Mouse (Mus musculus) G1E-ER4 (cell line): ENCODE data around the gene Klk7. TPM values are rescaled to one million over a fixed set of nuclear protein-coding genes. Genes with fewer than 3 reads are reported as not detected.

ENCODE experiments used
- GATA1 ChIP-seq: IDR thresholded peaks from one replicate; pipeline ENCODE4 v1.8.0; 2012; ENCODE audit warnings: low read length, inconsistent platforms
- polyA plus RNA-seq: library from polyadenylated mRNA; stranded (reverse); fragments of >175 nt; gene quantifications from 2 replicates; pipeline ENCODE4 v1.2.3, GENCODE M21; 2012

The Klk7 gene
- polyA plus RNA-seq, 1 experiment: not detected

DNA sequence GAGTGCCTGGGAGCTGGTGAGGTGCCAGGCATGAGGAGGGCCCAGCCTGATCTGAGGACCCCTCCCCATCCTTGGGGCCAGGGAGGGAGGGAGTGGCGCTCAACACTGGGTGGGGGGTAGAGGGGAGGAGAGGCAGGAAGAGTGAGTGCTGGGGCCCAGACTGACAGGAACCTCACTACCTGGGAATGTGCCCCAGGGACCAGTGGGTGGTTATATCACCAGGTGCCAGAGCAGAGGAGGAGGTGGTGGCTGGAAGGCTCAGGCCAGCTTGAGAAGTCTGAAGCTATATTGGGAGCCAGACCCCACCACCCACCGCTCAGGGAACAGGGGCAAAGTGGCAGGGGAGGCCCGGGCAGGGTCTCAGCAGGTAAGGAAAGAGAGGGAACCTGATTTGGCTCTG, 30.6 kb downstream of the Klk7 start, which contains the start of gene Klk5:
TSS of gene Klk5 (plus strand) at position 271 of the 400 bp plus-strand sequence.
- TF ChIP-seq GATA1: no peak

DNA sequence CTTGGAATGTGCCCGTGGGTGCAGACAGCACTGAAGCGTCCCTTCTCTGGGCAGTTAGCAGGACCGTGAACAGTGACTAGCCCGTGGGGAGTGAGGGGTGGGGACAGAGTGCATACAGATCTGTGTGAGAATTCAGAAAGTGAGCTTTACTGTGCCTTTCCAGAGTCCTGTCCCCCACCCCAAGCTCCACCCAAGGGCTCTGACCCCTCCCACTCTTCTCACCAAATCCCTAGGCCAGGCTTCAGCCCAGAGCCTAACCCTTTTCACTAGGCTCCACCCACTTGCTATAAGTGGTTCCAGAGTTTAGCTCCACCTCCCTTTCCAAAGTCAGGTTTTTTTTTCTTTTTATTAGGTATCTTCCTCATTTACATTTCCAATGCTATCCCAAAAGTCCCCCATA, 32.7 kb downstream of the Klk7 start:
- no peak for TF ChIP-seq GATA1

DNA sequence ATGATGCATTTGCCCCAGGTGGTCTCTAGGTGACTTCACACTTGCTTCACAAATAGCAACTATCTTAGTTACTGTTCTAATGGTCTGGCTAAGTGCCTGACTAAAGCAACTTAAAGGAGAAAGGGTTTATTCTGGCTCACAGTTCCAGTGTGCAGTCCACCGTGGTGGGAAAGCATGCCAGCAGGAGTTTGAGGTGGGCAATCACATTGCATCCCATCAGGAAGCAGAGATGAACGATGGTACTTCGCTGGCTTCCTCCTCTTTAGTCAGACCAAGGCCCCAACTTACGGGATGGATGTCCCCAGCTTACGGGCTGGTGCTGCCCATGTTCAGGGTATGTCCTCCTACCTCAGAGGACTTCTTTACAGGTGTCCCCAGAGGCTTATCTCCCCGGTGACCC, 40.5 kb downstream of the Klk7 start:
- no peak for TF ChIP-seq GATA1

DNA sequence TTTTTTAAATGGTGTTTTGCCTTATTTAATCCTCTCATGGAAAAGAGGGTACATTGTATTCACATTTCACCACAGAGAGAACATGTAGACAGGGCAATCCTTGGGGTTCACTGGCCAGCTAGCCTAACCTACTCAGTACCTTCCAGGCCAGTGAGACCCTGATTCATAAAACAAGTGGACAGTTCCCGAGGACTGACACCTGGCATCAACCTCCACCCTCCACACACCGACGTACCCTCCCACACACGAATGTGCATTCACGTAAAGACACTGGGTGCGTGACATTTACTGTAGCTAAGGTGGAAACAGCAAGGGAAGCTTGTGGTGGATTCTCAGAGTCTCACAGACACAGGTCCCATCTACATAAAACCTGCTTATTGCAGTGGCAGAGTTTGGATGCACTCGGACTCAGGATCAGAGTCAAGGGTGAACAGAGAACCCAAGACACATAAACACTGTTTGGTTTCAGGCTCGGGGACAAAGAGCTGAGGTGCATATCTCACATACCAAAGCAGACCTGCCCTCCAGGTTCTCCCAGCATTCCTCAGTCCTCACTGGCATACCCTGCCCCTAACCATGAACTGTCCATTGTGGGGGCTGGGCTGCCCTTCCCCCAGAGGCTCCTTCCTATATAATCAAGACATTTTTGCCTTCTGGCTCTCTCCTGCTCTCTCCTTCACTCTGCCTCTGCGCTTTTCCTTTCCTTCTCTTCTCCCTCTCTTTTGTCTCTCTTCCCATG, 43.7 kb downstream of the Klk7 start:
- no peak for TF ChIP-seq GATA1

DNA sequence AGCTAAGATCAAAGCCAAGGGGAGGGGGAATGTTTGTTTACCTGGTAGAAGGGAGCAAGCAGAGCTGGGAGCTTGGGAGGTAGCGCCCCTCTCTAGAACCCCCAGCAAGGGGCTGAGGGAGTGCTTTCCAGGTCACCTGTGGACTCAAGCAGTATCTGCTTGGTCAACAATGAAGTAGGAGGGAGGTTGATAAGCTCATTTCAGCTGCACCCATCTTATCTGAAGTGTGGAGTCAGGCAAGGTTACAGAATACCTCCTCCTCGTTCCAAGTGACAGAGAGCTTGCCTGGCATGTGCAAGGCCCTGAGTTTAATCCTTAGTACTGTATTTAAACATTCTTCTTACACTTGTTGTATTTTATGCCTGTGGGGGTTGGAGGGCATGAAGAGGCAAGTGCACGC, 44.6 kb downstream of the Klk7 start:
- no peak for TF ChIP-seq GATA1

DNA sequence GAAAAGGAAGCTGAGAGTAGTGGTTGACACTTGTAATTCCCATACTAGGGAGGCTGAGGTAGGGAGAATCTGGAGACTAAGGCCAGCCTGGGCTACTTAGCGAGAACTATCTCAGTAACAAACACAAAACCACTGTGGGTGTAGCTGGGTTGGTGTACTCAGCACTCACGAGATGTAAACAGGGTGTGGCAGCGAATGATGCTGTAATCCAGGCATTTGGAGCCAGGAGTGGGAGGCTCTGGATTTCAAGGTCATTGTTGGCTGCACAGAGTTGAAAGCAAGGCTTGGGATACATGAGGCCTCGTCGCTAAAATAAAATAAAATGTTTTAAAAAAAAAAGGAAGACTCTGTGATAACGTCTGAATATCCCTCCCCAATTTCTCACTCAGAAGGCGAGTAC, 45.2 kb downstream of the Klk7 start:
- no peak for TF ChIP-seq GATA1

DNA sequence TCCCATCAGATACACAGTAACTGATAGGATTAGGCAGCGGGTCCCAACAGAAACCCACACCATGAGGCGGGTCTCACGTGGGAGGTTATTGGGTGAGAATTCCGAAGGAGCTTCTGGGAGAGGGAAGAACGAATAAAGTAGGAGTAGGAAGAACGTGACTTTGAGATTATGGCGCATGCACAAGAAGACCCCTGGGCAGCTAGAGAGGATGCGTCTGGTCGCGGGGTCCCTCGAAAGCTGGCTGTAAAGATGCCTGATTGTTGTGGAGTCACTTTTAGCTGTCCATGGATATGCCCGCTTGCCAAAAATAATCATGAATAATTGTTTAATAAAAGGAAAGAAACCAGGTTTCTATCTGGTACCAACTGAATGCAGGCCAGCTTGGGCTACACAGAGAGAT, 46.4 kb downstream of the Klk7 start:
- TF ChIP-seq GATA1: no peak

DNA sequence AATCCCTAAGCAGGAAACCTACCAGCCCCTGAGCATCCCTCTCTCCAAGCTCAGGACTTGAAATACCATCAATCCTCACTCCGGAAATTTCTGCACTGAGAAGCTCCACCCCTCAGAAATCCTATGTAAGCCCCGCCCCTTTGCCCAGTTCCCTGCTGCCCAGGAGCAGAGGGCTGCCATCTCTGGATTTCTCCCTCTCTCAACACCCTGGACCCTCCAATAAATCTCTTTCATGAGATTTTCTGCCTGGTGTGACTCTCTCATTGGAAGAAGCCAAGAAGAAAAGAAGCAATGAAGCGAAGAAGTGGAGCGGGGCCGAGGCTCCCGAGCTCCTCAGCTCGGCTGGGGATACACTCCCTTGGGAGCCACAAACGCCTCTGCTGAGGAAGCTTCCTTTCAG, 49.3 kb downstream of the Klk7 start:
- TF ChIP-seq GATA1: no peak

Other genes with a start within 250 kb of the Klk7 start
- gene Zfp658, start 249.0 kb upstream of the Klk7 start, polyA plus RNA-seq: 0.09 and 0.15 TPM in 2 replicates
- 0.09 and 0.12 TPM in 2 replicates for gene Zfp719, start 231.7 kb upstream of the Klk7 start, polyA plus RNA-seq
- not detected in 2 replicates for gene Zfp819, start 204.1 kb upstream of the Klk7 start, polyA plus RNA-seq
- gene Ceacam18, start 176.6 kb upstream of the Klk7 start, polyA plus RNA-seq: not detected in 2 replicates
- not detected in 2 replicates for gene Siglece, start 151.1 kb upstream of the Klk7 start, polyA plus RNA-seq
- gene Ctu1, start 139.3 kb upstream of the Klk7 start, polyA plus RNA-seq: 25.2 and 33.9 TPM in 2 replicates
- gene Klk14, start 120.9 kb upstream of the Klk7 start, polyA plus RNA-seq: not detected in 2 replicates
- gene Klk13, start 98.7 kb upstream of the Klk7 start, polyA plus RNA-seq: not detected in 2 replicates
- not detected in 2 replicates for gene Klk12, start 42.4 kb upstream of the Klk7 start, polyA plus RNA-seq
- gene Klk11, start 36.7 kb upstream of the Klk7 start, polyA plus RNA-seq: not detected in 2 replicates
- gene Klk10, start 30.3 kb upstream of the Klk7 start, polyA plus RNA-seq: not detected in 2 replicates
- gene Klk9, start 19.4 kb upstream of the Klk7 start, polyA plus RNA-seq: not detected in 2 replicates
- not detected in 2 replicates for gene Klk8, start 13.7 kb upstream of the Klk7 start, polyA plus RNA-seq
- gene Klk6, start 13.2 kb downstream of the Klk7 start, polyA plus RNA-seq: not detected in 2 replicates
- not detected in 2 replicates for gene Klk5, start 30.7 kb downstream of the Klk7 start, polyA plus RNA-seq
- gene Klk4, start 69.9 kb downstream of the Klk7 start, polyA plus RNA-seq: not detected in 2 replicates
- gene Klk15, start 122.4 kb downstream of the Klk7 start, polyA plus RNA-seq: not detected in 2 replicates
- gene Klk1b8, start 139.4 kb downstream of the Klk7 start, polyA plus RNA-seq: not detected in 2 replicates
- gene Klk1b1, start 155.5 kb downstream of the Klk7 start, polyA plus RNA-seq: not detected in 2 replicates
- not detected in 2 replicates for gene Klk1b9, start 164.8 kb downstream of the Klk7 start, polyA plus RNA-seq
- gene Klk1b11, start 184.6 kb downstream of the Klk7 start, polyA plus RNA-seq: not detected in 2 replicates
- gene Klk1b26, start 200.9 kb downstream of the Klk7 start, polyA plus RNA-seq: not detected in 2 replicates
- gene Klk1b27, start 241.0 kb downstream of the Klk7 start, polyA plus RNA-seq: not detected in 2 replicates